Mouse (Mus musculus) stomach, postnatal 0 days (tissue): ENCODE data around the gene Ppp3r1.

Experiments
- CTCF ChIP-seq: IDR thresholded peaks from 2 replicates; pipeline ENCODE4 v1.5.1; 2016; ENCODE audit warnings: antibody characterized with exemption, low read depth, mild to moderate bottlenecking, moderate library complexity
- EP300 ChIP-seq: optimal IDR thresholded peaks from 2 replicates; pipeline ENCODE3; 2016; ENCODE audit warnings: antibody characterized with exemption

DNA sequence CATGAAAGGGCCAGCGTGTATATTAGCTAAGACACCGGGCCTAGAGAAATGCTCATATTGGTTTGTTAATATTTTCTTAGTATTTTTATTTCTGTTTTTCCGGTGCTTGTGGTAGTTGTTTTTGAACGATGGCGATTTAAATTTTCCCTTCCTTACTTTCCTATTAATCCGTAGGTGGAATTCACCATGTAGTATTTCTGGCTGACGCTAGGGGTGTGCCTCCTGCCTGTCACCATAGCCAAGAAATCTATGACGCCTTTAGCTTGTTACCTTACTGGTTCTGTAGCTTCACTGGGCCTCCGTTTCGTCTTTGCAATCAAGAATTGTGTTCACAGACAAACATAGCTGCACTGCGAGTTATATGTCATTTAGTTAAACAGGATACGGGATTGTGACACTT is 1.2 kb downstream of the Ppp3r1 start:
- TF ChIP-seq CTCF (peak; percentile 79), EP300 (no peak)
